Mouse (Mus musculus) brain, adult 10 weeks (tissue): ENCODE measurements around the gene Ctla2b. TPM values are rescaled to one million over a fixed set of nuclear protein-coding genes. Genes with fewer than 3 reads are reported as not detected.

Experiments used
- polyA plus RNA-seq: library from polyadenylated mRNA; stranded (reverse); fragments of 350-450 nt; fragmentation: Illumina TruSeq; extraction: RNeasy Lipid Tissue Mini Kit (QIAGEN cat#74804); gene quantifications from one replicate; pipeline ENCODE4 v1.2.3, GENCODE M21; 2015; ENCODE audit warnings: low read depth, low replicate concordance

The Ctla2b gene
- 1.7 TPM for polyA plus RNA-seq

DNA sequence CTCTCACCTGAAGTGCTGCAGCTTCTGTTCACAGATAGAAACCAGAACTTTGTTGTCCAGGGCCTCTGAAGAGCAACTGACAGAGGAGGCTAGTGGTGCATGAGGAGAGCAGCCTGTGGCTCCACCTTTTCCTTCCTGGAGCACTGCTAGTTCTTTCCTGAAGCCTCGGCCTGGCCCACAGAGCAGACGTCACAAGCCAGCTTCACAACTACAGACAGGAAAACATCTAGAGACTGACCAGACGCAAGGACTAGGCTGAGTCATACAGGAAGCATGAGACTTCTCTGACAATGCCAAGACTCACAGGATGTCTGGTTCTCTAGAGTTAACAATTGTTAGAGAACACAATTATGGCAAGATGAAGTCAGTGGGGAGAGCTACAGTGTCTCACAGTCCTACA lies at the start of gene Ctla2b:
Gene Ctla2b, minus strand, starts transcription at position 120 of the 400 bp plus-strand sequence.

DNA sequence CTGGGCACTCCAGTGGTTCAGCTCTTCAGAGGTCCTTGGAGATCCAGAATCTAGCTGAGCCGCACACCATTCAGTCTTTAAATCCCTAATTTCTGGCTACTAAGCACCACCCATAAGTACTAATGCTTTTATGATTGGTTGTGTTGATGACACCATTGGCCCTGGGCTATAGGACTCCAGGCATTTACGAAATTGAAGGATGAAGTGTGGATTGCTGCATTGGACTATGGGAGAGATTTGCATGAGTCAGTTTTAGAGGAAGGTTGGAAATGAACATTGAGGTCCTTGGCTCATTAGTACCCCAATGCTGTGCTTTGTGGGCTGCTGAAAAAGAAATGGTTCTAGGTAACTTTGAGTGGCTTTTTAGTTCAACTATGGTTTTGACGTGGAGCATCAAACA lies 44.6 kb upstream of the Ctla2b start, which contains the start of gene Tpbpa:
Gene Tpbpa, minus strand, starts transcription at position 101 of the 400 bp plus-strand sequence.

DNA sequence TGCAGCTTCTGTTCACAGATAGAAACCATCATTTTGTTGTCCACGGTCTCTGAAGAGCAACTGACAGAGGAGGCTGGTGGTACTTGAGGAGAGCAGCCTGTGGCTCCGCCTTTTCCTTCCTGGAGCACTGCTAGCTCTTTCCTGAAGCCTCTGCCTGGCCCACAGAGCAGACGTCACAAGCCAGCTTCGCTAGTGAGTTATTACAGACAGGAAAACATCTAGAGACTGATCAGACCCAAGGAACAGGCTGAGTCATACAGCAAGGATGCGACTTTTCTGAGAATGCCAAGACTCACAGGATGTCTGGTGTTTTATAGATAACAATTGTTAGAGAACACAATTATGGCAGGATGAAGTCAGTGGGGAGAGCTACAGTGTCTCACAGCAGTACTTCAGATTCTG lies 39.3 kb upstream of the Ctla2b start, which contains the start of the genes Gm49391 and Ctla2a:
Gene Gm49391, minus strand, starts transcription at position 72 of the 402 bp plus-strand sequence.
Gene Ctla2a, minus strand, starts transcription at position 126 of the 402 bp plus-strand sequence.

DNA sequence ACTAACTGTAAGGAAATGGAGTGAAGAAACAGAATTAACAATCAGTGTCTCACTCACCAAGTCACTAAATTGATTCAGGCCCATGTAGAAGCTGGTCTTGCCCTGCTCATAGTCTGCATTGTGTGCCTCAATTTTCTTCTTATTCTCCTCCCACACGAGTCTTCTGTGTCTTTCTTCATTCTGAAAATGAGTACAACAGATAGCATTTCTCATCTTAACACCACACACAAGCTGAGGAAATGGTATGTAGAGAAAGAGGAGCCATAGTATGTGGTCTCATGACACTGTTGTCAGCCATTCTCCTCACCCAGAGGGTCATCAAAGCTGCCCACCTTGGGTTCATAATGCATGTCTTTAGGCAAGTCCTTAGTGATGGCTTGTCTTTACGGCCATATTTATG lies 38.2 kb upstream of the Ctla2b start, which contains the start of gene Gm49393:
Gene Gm49393, minus strand, starts transcription at position 101 of the 400 bp plus-strand sequence.

GRCm38 (mm10) chr13:60904780-60905179 lies 7.5 kb upstream of the Ctla2b start, which contains the start of gene Tpbpb:
Gene Tpbpb (minus strand): TSS chr13:60904880.

DNA sequence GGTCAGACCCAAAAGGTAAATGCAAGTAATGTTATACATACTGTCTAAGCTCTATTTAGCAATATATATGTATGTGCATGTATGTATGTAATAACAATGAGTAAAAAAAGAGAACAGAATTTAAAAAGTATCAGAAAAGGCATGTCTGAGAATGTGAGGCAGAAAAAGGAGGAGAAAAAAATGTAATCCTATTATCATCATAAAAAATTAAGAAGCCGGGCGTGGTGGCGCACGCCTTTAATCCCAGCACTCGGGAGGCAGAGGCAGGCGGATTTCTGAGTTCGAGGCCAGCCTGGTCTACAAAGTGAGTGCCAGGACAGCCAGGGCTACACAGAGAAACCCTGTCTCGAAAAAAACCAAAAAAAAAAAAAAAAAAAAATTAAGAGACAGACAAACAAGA lies 453 bp downstream of the Ctla2b start, which contains the start of gene Gm49392:
Gene Gm49392, minus strand, starts transcription at position 101 of the 400 bp plus-strand sequence.

DNA sequence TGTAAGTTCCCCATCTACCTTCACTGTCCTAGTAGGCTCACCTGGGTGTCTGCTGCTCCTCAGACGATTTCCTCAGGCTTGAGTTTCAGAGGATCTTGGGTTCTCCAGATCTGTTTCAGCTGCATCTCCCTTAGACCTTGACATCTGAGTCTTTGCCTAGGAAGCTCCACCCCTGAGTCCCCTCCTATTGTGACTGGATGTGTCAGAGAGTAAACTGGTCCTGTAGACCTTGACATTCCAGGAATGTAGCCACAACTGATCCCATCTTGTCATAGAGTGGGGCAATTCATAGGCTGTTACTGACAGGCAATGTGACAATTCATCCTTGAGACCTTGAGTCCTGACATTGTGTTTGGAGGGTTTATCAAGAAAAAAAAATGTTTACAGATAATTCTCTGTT lies 33.0 kb downstream of the Ctla2b start, which contains the start of gene 4930486L24Rik:
Gene 4930486L24Rik, minus strand, starts transcription at position 195 of the 400 bp plus-strand sequence.

Other genes with a start within 250 kb of the Ctla2b start
- not detected for gene BC051665, start 111.1 kb downstream of the Ctla2b start, polyA plus RNA-seq
- gene Ctsll3, start 94.6 kb downstream of the Ctla2b start, polyA plus RNA-seq = not detected
- 0.40 TPM for gene 4930486L24Rik, start 33.0 kb downstream of the Ctla2b start, polyA plus RNA-seq
- gene Gm49392, start 553 bp downstream of the Ctla2b start, polyA plus RNA-seq = not detected
- gene Tpbpb, start 7.4 kb upstream of the Ctla2b start, polyA plus RNA-seq = not detected
- gene Gm49393, start 38.1 kb upstream of the Ctla2b start, polyA plus RNA-seq = not detected
- 0.54 TPM for gene Gm49391, start 39.1 kb upstream of the Ctla2b start, polyA plus RNA-seq
- 12.0 TPM for gene Ctla2a, start 39.2 kb upstream of the Ctla2b start, polyA plus RNA-seq
- not detected for gene Tpbpa, start 44.5 kb upstream of the Ctla2b start, polyA plus RNA-seq
- gene Ctsj, start 108.5 kb upstream of the Ctla2b start, polyA plus RNA-seq = not detected
- gene Ctsq, start 143.2 kb upstream of the Ctla2b start, polyA plus RNA-seq = not detected